In the genomic region with DNA sequence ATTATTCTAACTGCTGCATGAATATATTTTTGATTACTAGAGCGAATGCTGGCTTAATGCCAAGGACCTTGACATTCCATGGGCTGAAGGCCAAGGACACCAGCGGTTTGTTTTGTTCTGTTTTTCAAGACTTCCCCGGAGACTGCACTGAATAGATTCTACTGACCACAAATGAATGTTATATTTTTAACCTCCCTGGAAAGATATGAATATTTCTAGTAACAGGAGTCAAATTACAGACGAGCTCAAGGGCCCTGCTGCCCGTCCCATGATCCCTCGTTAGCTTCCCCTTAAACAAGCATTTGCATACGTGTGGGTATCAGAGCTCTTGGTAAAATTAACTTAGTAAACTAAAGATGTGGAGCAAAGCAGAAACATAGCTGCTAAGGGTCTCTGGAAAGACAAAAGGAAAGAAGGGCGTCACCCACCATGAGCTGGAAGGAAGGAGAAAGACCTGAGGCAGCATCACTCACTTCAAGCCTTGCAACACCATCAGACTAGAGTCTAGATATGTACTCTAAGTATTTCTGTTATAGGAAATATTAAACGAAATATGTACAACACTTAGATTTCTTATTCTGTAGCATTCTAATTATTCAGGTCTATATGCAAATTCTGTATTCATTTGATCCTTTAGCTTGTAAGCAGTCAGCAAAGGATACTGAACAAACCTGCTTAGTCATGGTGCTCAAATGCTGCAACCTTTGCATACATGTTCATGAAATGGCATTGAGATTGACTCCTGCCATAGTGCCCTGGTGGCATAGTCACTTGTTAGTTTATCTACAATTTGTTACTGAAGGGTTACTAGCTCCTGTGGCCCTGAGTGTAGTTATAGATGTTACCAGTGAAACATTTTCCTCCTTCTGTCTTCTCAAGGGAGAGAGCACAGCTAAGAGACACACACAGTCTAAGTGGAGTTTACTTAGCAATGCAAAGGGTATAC, we compare ENCODE assay signal across 9 mouse cellular contexts. TPM values are rescaled to one million over a fixed set of nuclear protein-coding genes. Genes with fewer than 3 reads are reported as not detected.
DNase-seq lines count a peak whose midpoint lies in the region; ATAC-seq lines count a peak whose summit lies in the region.
"Had no signal": no experiment of that assay in that cellular context is flagged by ENCODE, and none has a peak within 500 bp of the region (broad histone marks: within the 10 kb centered on the region; RNA-seq: fewer than 3 reads in every experiment).

No protein-coding gene starts in this region.

- no peak for ATAC-seq in kidney, embryonic 14.5 days (ENCODE audit: low FRiP score, low TSS enrichment)
- ATAC-seq in heart, embryonic 13.5 days (ENCODE audit: extremely low read depth, insufficient number of reproducible peaks, low FRiP score, low TSS enrichment), result no peak

- WGBS in kidney, embryonic 14.5 days, result 54% methylated on average over 9 of the region's 9 CpGs
- 20% methylated on average over 9 of the region's 9 CpGs for WGBS in heart, embryonic 13.5 days

- DNase-seq in kidney, adult 9 months, result peak; percentile 22
- peak; percentile 67 for DNase-seq in adrenal gland, postnatal 14 days
- peak; percentile 29 for DNase-seq in lung, postnatal 25 days (ENCODE audit: low spot score)
- no peak for DNase-seq in spleen, adult 12 weeks (ENCODE audit: low spot score)
- no peak for DNase-seq in thymus, postnatal 10 days (ENCODE audit: low spot score in 2 of 2)
- no peak for DNase-seq in layer of hippocampus, postnatal 14 days (ENCODE audit: low spot score in 2 of 2)

- H3K27ac ChIP-seq in kidney, embryonic 14.5 days (ENCODE audit: low read depth, low read length), result no peak overlapping the region
- H3K27ac ChIP-seq in heart, embryonic 13.5 days (replicated peaks), result peak overlapping the region; percentile 92
- H3K27ac ChIP-seq: embryonic facial prominence, embryonic 15.5 days had no signal

- H3K27me3 ChIP-seq in kidney, embryonic 14.5 days (ENCODE audit: control insufficient read depth, insufficient read depth, low read length), result no peaks in the 10 kb centered on the region
- no peaks in the 10 kb centered on the region for H3K27me3 ChIP-seq in heart, embryonic 13.5 days (replicated peaks)
- H3K27me3 ChIP-seq: embryonic facial prominence, embryonic 15.5 days had no signal

- peaks cover 3% of the 10 kb centered on the region; the same call in 1 of the 2 replicates for H3K9me3 ChIP-seq in kidney, embryonic 14.5 days (ENCODE audit: control insufficient read depth, low read length)
- H3K9me3 ChIP-seq in heart, embryonic 13.5 days, result peaks cover 7% of the 10 kb centered on the region

- no peak overlapping the region for H3K4me2 ChIP-seq in kidney, embryonic 14.5 days (replicated peaks; ENCODE audit: low read depth, low read length)
- peak overlapping the region; percentile 51 for H3K4me2 ChIP-seq in heart, embryonic 13.5 days
- H3K4me2 ChIP-seq: embryonic facial prominence, embryonic 15.5 days had no signal

- H3K9ac ChIP-seq in kidney, embryonic 14.5 days (ENCODE audit: low read depth, low read length), result no peak overlapping the region
- H3K9ac ChIP-seq in heart, embryonic 13.5 days, result no peak overlapping the region; the same call in 1 of the 2 replicates
- H3K9ac ChIP-seq: embryonic facial prominence, embryonic 15.5 days had no signal

- H3K36me3 ChIP-seq in kidney, embryonic 14.5 days (ENCODE audit: control insufficient read depth, insufficient read depth, low read length), result no peaks in the 10 kb centered on the region
- H3K36me3 ChIP-seq in heart, embryonic 13.5 days, result no peaks in the 10 kb centered on the region
- H3K36me3 ChIP-seq: embryonic facial prominence, embryonic 15.5 days had no signal

- 0 out of 2 replicates have a peak, but pooled peaks cover 5% of the 10 kb centered on the region for H3K4me1 ChIP-seq in kidney, embryonic 14.5 days (ENCODE audit: control insufficient read depth, insufficient read depth, low read length)
- peaks cover 28% of the 10 kb centered on the region for H3K4me1 ChIP-seq in heart, embryonic 13.5 days

- H3K4me3 ChIP-seq in kidney, embryonic 14.5 days (ENCODE audit: low read length), result no peak overlapping the region
- H3K4me3 ChIP-seq in heart, embryonic 13.5 days, result no peak overlapping the region
- H3K4me3 ChIP-seq: embryonic facial prominence, embryonic 15.5 days had no signal

RNA-seq across cellular contexts. Expression of a gene that starts 23.0 kb away (rescaled TPM):
- polyA plus RNA-seq in kidney, embryonic 14.5 days (2014; fragmentation: Nextera tagmentation; extraction: Ambion mirVana), result 10.1 and 26.8 TPM in 2 replicates
- 67.7 and 74.0 TPM in 2 replicates for total RNA-seq in adrenal gland, postnatal 14 days (2021)
- 32.6 and 33.9 TPM in 2 replicates for polyA plus RNA-seq in heart, embryonic 13.5 days (2015; fragmentation: Nextera tagmentation; extraction: Ambion mirVana)
- 10 to 100 TPM; 26.7 to 30.2 TPM for total RNA-seq in layer of hippocampus, postnatal 14 days (2021)

RNA-seq across cellular contexts. Expression of a gene that starts 46.9 kb away (rescaled TPM):
- polyA plus RNA-seq in kidney, embryonic 14.5 days (2014; fragmentation: Nextera tagmentation; extraction: Ambion mirVana), result 30.3 and 46.4 TPM in 2 replicates
- total RNA-seq in adrenal gland, postnatal 14 days (2021), result 30.1 and 31.6 TPM in 2 replicates
- polyA plus RNA-seq in heart, embryonic 13.5 days (2015; fragmentation: Nextera tagmentation; extraction: Ambion mirVana), result 39.5 and 44.3 TPM in 2 replicates
- total RNA-seq in layer of hippocampus, postnatal 14 days (2021), result 100 to 1,000 TPM; 101 to 113 TPM

Comparison
In these comparisons a context has a peak if more than half of its experiments do, and no peak if none do; other contexts are left out.
1. DNase-seq: peak in kidney, adult 9 months (single experiment), adrenal gland, postnatal 14 days (single experiment) and lung, postnatal 25 days (single experiment); none in spleen, adult 12 weeks (single experiment), thymus, postnatal 10 days (0 of 2) and layer of hippocampus, postnatal 14 days (0 of 2).